Mouse (Mus musculus): ENCODE measurements around the gene Ift43. TPM values are rescaled to one million over a fixed set of nuclear protein-coding genes. Genes with fewer than 3 reads are reported as not detected.

The Ift43 gene
- polyA plus RNA-seq (2015; fragmentation: Nextera tagmentation; extraction: Ambion mirVana): 67.9 and 72.9 TPM in 2 replicates

DNA sequence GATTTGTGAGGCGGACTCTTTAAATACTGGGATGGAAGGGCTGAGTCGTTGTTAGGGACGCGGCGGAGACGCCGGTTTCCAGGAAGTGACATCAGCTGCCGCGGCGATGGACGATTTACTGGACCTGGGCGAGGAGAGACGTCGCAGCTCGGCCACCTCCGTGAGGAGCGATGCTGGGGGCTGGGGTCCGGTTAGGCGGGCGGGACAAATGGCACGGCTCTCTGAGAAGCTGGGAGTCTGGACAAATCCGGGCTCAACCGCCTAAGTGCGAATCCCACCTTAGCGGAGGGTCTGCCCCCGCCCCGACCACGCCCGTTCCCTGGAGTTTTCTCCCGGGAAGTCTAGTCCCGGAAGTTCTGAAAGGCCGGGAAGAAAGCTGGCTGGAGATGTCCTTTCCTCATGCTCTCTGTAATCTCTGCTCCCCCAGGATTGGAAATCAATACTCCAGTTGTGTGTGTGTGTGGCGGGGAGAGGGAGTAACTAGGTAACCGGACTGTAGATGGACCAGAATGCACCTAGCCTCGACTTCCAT, at the start of gene Ift43:
TSS of gene Ift43 (plus strand) at position 61 of the 532 bp plus-strand sequence.
- peak within 1 kb of the TSS; percentile 75 for H3K9ac ChIP-seq
- H3K4me3 ChIP-seq: peak within 1 kb of the TSS; percentile 73
- under 1% methylated on average over 35 of the region's 35 CpGs for WGBS
- H3K27ac ChIP-seq: peak within 1 kb of the TSS; percentile 67; the same call in 1 of the 2 replicates
- H3K4me1 ChIP-seq (replicated peaks): peaks cover 26% of the 10 kb centered on the region
- H3K9me3 ChIP-seq: no peaks in the 10 kb centered on the region
- H3K27me3 ChIP-seq: peaks cover 15% of the 10 kb centered on the region; the same call in 1 of the 2 replicates
- peaks cover 21% of the 10 kb centered on the region for H3K36me3 ChIP-seq
- H3K4me2 ChIP-seq: peak within 1 kb of the TSS; percentile 80
- peak; percentile 79 for ATAC-seq (ENCODE audit: low FRiP score)

DNA sequence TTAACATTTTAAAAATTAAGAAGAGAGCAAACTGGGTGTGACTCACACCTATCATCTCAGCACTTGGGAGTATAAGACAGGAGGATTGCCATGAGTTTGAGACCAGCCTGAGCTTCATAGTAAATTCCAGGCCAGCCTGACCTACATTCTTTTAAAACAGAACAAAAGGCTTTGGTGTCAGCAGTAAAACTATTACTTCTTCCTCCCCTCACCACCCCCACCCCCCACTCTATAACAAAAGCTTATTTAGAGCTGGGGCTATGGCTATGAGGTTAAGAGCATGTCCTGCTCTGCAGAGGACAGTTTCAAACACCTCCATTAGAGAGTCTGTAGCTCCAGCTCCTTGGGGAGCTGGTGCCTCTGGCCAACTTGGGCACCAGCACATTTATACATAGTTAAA, 46.8 kb upstream of the Ift43 start:
- Histone ChIP-seq H3K4me2 (no peak overlapping the region), H3K4me3 (no peak overlapping the region), H3K27ac (no peak overlapping the region), H3K9ac (no peak overlapping the region), H3K4me1 (replicated peaks) (peaks cover 19% of the 10 kb centered on the region), H3K36me3 (no peaks in the 10 kb centered on the region), H3K27me3 (no peaks in the 10 kb centered on the region), H3K9me3 (no peaks in the 10 kb centered on the region)
- ATAC-seq (ENCODE audit: low FRiP score): no peak

DNA sequence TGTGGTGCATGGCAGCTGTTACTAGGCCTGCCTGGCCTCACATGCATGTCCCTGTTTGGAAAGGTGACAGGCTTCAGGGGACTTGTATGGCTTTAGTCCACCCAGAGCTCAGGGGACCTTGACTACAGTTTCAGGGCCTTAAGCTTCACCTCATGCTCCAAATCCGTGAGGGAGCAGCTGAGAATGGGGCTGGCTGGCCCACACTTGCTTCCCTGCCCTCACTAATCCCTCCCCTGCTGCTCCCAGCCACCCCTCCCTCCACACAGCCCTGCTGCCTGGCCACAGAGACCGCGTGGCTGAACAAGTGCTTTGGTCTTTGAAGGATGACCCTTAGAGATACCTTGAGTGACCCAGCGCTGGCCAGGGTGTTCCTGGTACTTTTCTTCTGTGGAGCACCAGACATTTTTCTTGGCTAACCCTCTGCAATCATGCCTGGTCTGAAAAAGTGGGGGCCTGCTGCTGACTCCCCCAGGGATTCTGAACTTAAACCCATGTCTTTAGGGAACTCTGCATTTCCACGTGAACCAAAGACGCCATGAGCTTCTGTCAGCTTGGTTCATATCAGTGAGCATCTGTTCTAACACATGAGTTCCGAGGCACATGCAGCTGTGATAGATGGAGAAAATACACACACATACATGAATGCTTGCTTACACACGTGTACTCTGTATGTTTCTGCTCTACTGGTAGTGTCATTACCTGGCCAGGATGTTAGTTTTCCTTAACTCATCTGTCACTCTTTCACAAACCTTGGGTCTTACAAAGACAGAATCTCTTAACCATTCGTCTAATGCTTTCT, 45.8 kb upstream of the Ift43 start:
- Histone ChIP-seq H3K4me3 (no peak overlapping the region), H3K36me3 (no peaks in the 10 kb centered on the region), H3K9ac (no peak overlapping the region), H3K27ac (peak overlapping the region; percentile 53), H3K9me3 (no peaks in the 10 kb centered on the region), H3K4me1 (replicated peaks) (peaks cover 19% of the 10 kb centered on the region), H3K4me2 (no peak overlapping the region), H3K27me3 (no peaks in the 10 kb centered on the region)
- WGBS: 48% methylated on average over 9 of the region's 9 CpGs
- ATAC-seq (ENCODE audit: low FRiP score): no peak

DNA sequence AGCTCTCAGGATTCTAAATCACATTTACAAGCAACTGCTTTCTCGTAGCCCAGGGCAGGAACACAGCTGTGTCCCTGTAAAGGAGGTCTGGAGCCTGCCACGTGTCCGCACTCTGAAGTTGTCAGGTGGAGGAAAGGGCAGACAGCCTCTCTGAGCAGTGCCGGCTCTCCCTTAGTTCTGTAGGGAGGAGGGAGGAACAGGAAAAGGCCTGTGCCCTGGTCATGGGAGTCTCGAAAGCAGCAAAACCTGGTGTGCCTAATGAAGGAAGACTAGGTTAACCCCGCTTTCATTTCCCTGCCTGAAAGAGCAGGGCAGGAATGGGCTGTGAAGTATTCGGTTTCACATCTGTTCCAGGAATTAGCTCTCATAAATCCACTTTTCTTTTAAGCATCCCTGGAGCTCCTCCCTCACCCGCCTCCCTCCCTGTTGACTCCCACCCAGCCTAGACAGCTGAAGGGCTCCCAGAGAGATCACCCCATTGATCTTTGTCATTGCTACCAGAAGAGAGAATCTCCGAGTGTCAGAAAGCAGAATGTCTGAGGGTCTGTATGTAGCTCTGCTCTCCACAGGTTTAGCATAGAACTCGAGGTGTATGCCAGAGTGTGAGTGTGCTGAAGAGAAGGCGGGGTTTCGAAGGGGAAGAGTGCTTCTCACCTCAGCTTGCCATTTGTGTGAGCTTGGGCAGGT, 45.0 kb upstream of the Ift43 start:
- 27% methylated on average over 12 of the region's 12 CpGs for WGBS
- peaks cover 19% of the 10 kb centered on the region for H3K4me1 ChIP-seq (replicated peaks)
- H3K9me3 ChIP-seq: no peaks in the 10 kb centered on the region
- H3K4me2 ChIP-seq: no peak overlapping the region
- peak overlapping the region; percentile 53 for H3K27ac ChIP-seq
- peak; percentile 54; the same call in 1 of the 2 replicates for ATAC-seq (ENCODE audit: low FRiP score)
- no peak overlapping the region for H3K4me3 ChIP-seq
- H3K9ac ChIP-seq: 0 out of 2 replicates have a peak overlapping the region, but pooled peaks have one; percentile 35
- H3K36me3 ChIP-seq: peaks cover 1% of the 10 kb centered on the region; the same call in 1 of the 2 replicates
- H3K27me3 ChIP-seq: no peaks in the 10 kb centered on the region

DNA sequence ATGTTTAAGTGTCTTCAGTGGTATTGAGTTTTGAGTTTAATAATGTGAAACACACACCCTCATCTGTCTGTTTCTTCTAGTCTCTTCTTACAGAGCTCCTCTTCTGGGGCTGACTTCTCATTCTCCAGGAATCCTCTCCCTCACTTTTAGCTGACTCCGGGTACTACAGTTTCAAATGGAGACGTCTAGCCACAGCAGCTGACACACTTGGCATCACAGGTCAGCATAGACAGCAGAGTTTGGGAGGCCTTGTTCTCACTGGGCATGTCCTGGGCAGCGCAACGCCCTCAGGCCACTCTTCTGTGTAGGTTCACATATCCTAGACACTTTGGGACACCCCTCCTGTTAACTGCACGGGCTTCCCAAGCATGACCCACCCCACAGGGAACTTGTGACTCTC, 43.3 kb upstream of the Ift43 start:
- H3K4me3 ChIP-seq: no peak overlapping the region
- no peaks in the 10 kb centered on the region for H3K27me3 ChIP-seq
- H3K36me3 ChIP-seq: peaks cover 16% of the 10 kb centered on the region
- H3K9me3 ChIP-seq: 0 out of 2 replicates have a peak, but pooled peaks cover 5% of the 10 kb centered on the region
- H3K9ac ChIP-seq: no peak overlapping the region
- no peak overlapping the region for H3K4me2 ChIP-seq
- peaks cover 19% of the 10 kb centered on the region for H3K4me1 ChIP-seq (replicated peaks)
- H3K27ac ChIP-seq: no peak overlapping the region
- WGBS: 79% methylated on average over 5 of the region's 5 CpGs
- ATAC-seq (ENCODE audit: low FRiP score): no peak

DNA sequence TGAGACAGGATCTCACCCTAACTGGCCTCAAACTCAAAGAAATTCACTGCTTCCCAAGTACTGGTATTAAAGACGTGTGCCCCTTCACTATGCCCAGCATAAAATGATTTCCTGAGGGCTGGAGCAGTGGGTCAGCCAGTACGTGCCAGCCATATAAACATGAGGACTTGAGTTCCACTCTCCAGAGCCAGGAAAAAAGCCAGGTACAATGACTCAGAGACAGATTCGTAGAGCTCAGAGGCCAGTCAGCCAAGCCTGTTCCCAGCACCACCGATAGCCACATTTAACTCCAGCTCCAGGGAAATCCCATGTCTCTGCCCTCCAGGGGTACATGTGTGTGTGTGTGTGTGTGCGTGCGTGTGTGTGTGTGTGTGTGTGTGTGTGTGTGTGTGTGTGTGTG, 42.6 kb upstream of the Ift43 start:
- Histone ChIP-seq H3K36me3 (peaks cover 16% of the 10 kb centered on the region), H3K9me3 (0 out of 2 replicates have a peak, but pooled peaks cover 5% of the 10 kb centered on the region), H3K27ac (no peak overlapping the region), H3K4me3 (no peak overlapping the region), H3K4me2 (no peak overlapping the region), H3K27me3 (no peaks in the 10 kb centered on the region), H3K9ac (no peak overlapping the region), H3K4me1 (replicated peaks) (peaks cover 19% of the 10 kb centered on the region)
- ATAC-seq (ENCODE audit: low FRiP score): no peak
- WGBS: 84% methylated on average over 6 of the region's 6 CpGs

DNA sequence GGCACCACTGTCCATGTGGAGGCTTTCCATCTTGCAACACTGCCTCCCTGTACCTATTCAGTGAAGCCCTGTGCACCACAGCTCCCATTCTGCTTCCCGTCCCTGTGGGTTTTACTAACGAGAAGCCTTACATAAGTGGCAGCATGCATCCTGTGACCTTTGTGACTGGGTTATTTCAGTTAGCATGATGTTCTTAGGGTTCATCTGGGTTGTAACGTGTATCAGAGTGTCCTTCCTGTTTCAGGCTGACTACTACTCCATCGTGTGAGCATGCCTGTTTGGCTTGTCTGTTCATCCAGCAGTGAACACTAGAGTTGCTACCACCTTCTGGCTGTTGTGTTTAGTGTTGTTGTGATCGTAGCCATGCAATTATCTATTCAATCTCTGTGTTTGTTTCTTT, 36.2 kb upstream of the Ift43 start:
- Histone ChIP-seq H3K36me3 (peaks cover 16% of the 10 kb centered on the region), H3K27me3 (no peaks in the 10 kb centered on the region), H3K9me3 (0 out of 2 replicates have a peak, but pooled peaks cover 5% of the 10 kb centered on the region), H3K9ac (no peak overlapping the region), H3K4me2 (no peak overlapping the region), H3K27ac (no peak overlapping the region), H3K4me1 (replicated peaks) (no peaks in the 10 kb centered on the region), H3K4me3 (no peak overlapping the region)
- WGBS: 82% methylated on average over 5 of the region's 5 CpGs
- no peak for ATAC-seq (ENCODE audit: low FRiP score)

DNA sequence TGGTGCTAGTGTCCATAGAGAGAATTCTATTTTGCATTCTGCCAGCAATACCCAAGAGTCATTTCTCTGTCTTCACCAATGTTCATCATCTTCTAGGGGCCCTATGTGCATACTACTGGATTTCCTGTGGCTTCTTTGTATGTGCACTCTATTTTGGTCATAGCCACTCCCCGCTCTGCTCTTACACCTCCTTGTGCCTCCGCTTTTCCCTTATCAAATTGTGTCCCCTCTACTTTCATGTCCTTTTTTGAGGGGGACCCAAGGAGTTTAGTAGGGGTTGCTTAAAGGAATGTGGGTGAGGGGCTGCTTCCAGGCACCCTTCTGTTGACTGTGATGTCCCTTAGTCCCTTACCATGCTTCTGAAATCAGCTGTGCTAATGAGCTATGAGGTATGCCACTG, 35.6 kb upstream of the Ift43 start:
- Histone ChIP-seq H3K9me3 (0 out of 2 replicates have a peak, but pooled peaks cover 5% of the 10 kb centered on the region), H3K36me3 (peaks cover 16% of the 10 kb centered on the region), H3K27me3 (no peaks in the 10 kb centered on the region), H3K27ac (no peak overlapping the region), H3K4me2 (no peak overlapping the region), H3K9ac (no peak overlapping the region), H3K4me3 (no peak overlapping the region), H3K4me1 (replicated peaks) (no peaks in the 10 kb centered on the region)
- 93% methylated on average over 2 of the region's 2 CpGs for WGBS
- ATAC-seq (ENCODE audit: low FRiP score): no peak

DNA sequence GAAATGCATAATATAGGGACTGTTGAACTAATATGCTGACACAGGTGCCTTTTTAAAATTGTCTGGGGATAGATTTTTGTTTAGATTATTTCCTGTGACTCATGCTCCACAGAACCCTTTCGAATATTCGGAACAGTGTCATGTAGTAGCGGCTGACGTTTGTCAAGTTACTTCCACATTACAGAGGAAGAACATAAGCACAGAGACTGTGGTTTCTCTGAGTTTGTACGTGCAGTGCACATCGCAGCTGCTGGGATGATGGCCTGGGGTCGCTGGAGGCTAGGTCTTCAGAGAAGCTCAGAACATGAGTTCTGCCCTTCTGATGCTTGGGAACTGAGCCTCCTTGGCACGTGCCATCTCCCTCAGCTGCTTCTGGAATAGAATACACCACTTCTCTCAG, 35.0 kb upstream of the Ift43 start:
- no peak overlapping the region for H3K9ac ChIP-seq
- H3K27me3 ChIP-seq: no peaks in the 10 kb centered on the region
- 0 out of 2 replicates have a peak, but pooled peaks cover 5% of the 10 kb centered on the region for H3K9me3 ChIP-seq
- WGBS: 90% methylated on average over 8 of the region's 8 CpGs
- H3K4me1 ChIP-seq (replicated peaks): no peaks in the 10 kb centered on the region
- peaks cover 14% of the 10 kb centered on the region for H3K36me3 ChIP-seq
- no peak overlapping the region for H3K4me3 ChIP-seq
- no peak overlapping the region for H3K4me2 ChIP-seq
- no peak overlapping the region for H3K27ac ChIP-seq
- no peak for ATAC-seq (ENCODE audit: low FRiP score)

DNA sequence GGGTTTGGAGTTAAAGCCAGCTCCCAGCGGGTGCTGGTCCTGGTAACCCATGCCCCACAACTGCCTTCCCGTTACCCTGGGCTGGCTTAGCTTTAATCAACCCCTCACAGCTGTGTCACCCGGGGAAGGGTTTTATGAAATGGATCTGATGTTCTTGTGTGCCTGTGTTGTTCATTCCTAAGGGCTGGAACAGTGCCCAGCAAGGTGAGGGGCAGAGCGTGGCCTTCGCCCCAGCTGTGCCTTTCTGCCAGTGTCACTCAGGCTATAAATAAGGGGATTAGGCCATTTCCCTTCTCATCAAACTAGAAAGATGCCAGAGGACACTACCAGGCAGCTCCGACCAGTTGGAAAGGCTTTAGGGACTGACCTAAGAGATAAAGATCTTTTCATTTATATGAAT, 32.5 kb upstream of the Ift43 start:
- Histone ChIP-seq H3K27ac (no peak overlapping the region), H3K9ac (no peak overlapping the region), H3K36me3 (no peaks in the 10 kb centered on the region), H3K9me3 (no peaks in the 10 kb centered on the region), H3K4me1 (replicated peaks) (no peaks in the 10 kb centered on the region), H3K4me2 (no peak overlapping the region), H3K27me3 (no peaks in the 10 kb centered on the region), H3K4me3 (no peak overlapping the region)
- 80% methylated on average over 6 of the region's 6 CpGs for WGBS
- ATAC-seq (ENCODE audit: low FRiP score): no peak

DNA sequence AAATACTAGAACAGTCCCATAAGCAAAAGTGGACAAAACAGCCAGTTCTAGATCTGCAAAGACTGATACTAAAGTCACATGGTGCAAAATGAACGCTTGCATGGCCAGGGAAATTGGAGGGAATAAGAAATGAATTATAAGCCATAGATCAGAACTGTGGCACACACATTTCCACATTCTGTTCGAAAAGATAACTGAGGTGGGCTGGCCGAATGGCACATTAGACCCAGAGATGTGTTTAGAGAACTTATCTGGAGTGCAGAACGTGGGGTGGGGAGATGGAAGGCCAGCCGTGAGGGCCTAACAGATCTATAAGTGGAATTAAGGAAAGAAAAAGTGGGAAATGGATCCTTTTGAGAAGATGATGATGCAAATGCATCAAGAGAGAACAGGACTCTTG, 30.9 kb upstream of the Ift43 start:
- H3K9ac ChIP-seq: no peak overlapping the region
- no peak overlapping the region for H3K27ac ChIP-seq
- H3K27me3 ChIP-seq: no peaks in the 10 kb centered on the region
- peaks cover 10% of the 10 kb centered on the region for H3K36me3 ChIP-seq
- no peak overlapping the region for H3K4me2 ChIP-seq
- no peaks in the 10 kb centered on the region for H3K4me1 ChIP-seq (replicated peaks)
- H3K9me3 ChIP-seq: no peaks in the 10 kb centered on the region
- no peak overlapping the region for H3K4me3 ChIP-seq
- ATAC-seq (ENCODE audit: low FRiP score): no peak
- 91% methylated on average over 5 of the region's 5 CpGs for WGBS

DNA sequence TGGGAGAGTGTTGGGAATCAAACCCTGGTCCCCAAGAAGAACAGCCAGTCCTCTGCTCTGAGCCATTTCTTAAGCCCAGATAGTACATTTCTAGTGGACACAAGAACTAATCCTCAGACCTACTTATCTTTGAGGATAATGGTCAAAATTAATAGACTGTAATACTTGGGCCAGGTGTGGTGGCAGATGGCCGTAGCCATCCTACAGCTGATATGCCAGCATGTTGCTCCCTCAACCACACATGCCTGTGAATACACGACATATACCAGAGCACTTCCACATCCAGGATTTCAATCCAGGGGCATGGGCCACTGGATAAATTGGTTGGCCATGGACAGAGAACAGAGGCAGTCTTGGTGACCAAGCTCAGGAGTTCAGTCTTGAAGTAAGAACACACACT, 27.0 kb upstream of the Ift43 start:
- Histone ChIP-seq H3K4me2 (no peak overlapping the region), H3K27ac (no peak overlapping the region), H3K36me3 (peaks cover 10% of the 10 kb centered on the region), H3K4me1 (replicated peaks) (no peaks in the 10 kb centered on the region), H3K27me3 (no peaks in the 10 kb centered on the region), H3K9me3 (no peaks in the 10 kb centered on the region), H3K4me3 (no peak overlapping the region), H3K9ac (no peak overlapping the region)
- 90% methylated on average over 2 of the region's 2 CpGs for WGBS
- no peak for ATAC-seq (ENCODE audit: low FRiP score)
